Mouse (Mus musculus): ENCODE data around the gene 1700037C18Rik. TPM values are rescaled to one million over a fixed set of nuclear protein-coding genes. Genes with fewer than 3 reads are reported as not detected.
"Not testable (repeated sequence)": the region's sequence is repeated elsewhere in the genome, so short reads cannot be mapped to it uniquely, and the experiment has no call there.

1700037C18Rik gene
- polyA plus RNA-seq, 1 experiment: 8.3 TPM

DNA sequence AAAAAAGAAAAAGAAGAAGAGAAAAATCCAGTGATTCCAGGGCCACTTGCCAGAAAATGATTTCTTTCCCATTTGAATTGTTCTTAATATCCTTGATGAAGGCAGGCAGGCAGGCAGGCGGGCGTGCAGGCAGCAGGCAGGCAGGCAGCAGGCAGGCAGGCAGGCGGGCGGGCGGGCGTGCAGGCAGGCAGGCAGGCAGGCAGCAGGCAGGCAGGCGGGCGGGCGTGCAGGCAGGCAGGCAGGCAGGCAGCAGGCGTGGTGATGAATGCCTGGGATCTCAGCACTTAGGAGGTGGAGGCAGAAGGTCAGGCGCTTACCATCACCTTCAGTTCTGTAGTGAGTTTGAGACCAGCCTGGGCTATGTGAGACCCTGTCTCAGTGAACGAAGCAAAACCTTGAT is 55.9 kb downstream of the 1700037C18Rik start:
- Histone ChIP-seq H3K4me3 (ENCODE audit: extremely low read depth, insufficient read depth, insufficient read length) (no peak overlapping the region), H3K36me3 (ENCODE audit: control insufficient read depth, insufficient read depth, low read length) (no peaks in the 10 kb centered on the region), H3K27me3 (ENCODE audit: control insufficient read depth, insufficient read depth, low read length) (no peaks in the 10 kb centered on the region), H3K27ac (ENCODE audit: insufficient read depth, low read length) (no peak overlapping the region), H3K4me1 (ENCODE audit: control insufficient read depth, insufficient read depth, insufficient read length) (no peaks in the 10 kb centered on the region)
- DNase-seq (ENCODE audit: low read depth in 1 of 2, low spot score in 2 of 2): no peak
- 91% methylated on average over 12 of the region's 12 CpGs for WGBS
- TF ChIP-seq POLR2A (IDR thresholded peaks at IDR 0.05; ENCODE audit: low read depth, low read length) (no peak), CTCF (IDR thresholded peaks at IDR 0.05; ENCODE audit: extremely low read depth, insufficient read depth, insufficient read length, insufficient replicate concordance) (no peak)

DNA sequence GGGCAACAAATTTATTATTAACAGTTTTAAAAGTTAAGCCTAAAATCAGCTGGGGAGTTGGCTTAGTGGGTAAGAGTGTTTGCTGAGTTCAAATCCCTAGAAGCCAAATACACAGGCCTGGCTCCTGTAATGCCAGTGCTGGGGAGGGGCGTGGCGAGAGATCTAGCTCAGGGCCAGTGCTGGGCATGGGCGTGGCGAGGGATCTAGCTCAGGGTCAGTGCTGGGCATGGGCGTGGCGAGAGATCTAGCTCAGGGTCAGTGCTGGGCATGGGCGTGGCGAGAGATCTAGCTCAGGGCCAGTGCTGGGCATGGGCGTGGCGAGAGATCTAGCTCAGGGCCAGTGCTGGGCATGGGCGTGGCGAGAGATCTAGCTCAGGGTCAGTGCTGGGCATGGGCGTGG is 57.2 kb downstream of the 1700037C18Rik start:
- not testable (repeated sequence) for H3K4me1 ChIP-seq (ENCODE audit: control insufficient read depth, insufficient read depth, insufficient read length); DNase-seq (ENCODE audit: low read depth in 1 of 2, low spot score in 2 of 2); H3K4me3 ChIP-seq (ENCODE audit: extremely low read depth, insufficient read depth, insufficient read length); H3K36me3 ChIP-seq (ENCODE audit: control insufficient read depth, insufficient read depth, low read length); H3K27ac ChIP-seq (ENCODE audit: insufficient read depth, low read length); H3K27me3 ChIP-seq (ENCODE audit: control insufficient read depth, insufficient read depth, low read length)
- WGBS: 89% methylated on average over 13 of the region's 13 CpGs

DNA sequence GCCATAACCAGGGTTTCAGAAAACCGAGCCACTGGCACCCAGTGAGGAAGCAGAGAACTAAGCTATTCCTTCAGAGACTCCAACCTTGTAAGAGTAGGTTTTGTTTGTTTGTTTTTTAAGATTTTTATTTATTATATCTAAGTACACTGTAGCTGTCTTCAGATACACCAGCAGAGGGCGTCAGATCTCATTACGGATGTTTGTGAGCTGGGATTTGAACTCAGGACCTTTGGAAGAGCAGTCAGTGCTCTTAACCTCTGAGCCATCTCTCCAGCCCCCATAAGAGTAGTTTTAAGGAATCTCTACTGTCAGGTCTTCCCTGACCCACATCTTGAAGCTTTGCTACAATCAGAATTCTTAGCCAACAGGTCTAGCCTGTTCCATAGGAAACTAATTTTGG is 60.1 kb downstream of the 1700037C18Rik start:
- 82% methylated on average over 3 of the region's 3 CpGs for WGBS
- Histone ChIP-seq H3K4me1 (ENCODE audit: control insufficient read depth, insufficient read depth, insufficient read length) (no peaks in the 10 kb centered on the region), H3K27ac (ENCODE audit: insufficient read depth, low read length) (no peak overlapping the region), H3K4me3 (ENCODE audit: extremely low read depth, insufficient read depth, insufficient read length) (no peak overlapping the region), H3K36me3 (ENCODE audit: control insufficient read depth, insufficient read depth, low read length) (no peaks in the 10 kb centered on the region), H3K27me3 (ENCODE audit: control insufficient read depth, insufficient read depth, low read length) (no peaks in the 10 kb centered on the region)
- no peak for DNase-seq (ENCODE audit: low read depth in 1 of 2, low spot score in 2 of 2)
- no peak for TF ChIP-seq POLR2A (IDR thresholded peaks at IDR 0.05; ENCODE audit: low read depth, low read length)
- no peak for TF ChIP-seq CTCF (IDR thresholded peaks at IDR 0.05; ENCODE audit: extremely low read depth, insufficient read depth, insufficient read length, insufficient replicate concordance)

DNA sequence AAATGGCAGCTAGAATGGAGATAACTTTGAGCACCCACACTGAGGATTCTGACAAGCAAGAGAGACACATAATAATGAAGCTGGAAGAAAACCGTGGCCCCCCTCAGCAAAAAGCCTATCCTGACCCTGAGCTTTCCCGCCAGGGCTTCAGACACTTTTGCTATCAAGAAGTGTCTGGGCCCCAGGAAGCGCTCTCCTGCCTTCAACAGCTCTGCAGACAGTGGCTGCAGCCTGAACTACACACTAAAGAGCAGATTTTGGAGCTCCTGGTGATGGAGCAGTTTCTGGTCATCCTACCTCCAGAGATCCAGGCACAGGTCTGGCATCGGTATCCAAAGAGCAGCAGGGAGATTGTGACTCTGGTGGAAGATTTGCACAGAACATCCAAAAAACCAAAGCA is 60.6 kb downstream of the 1700037C18Rik start:
- H3K27me3 ChIP-seq (ENCODE audit: control insufficient read depth, insufficient read depth, low read length): no peaks in the 10 kb centered on the region
- no peak overlapping the region for H3K27ac ChIP-seq (ENCODE audit: insufficient read depth, low read length)
- no peaks in the 10 kb centered on the region for H3K4me1 ChIP-seq (ENCODE audit: control insufficient read depth, insufficient read depth, insufficient read length)
- H3K36me3 ChIP-seq (ENCODE audit: control insufficient read depth, insufficient read depth, low read length): no peaks in the 10 kb centered on the region
- no peak overlapping the region for H3K4me3 ChIP-seq (ENCODE audit: extremely low read depth, insufficient read depth, insufficient read length)
- 80% methylated on average over 4 of the region's 4 CpGs for WGBS
- no peak for DNase-seq (ENCODE audit: low read depth in 1 of 2, low spot score in 2 of 2)
- TF ChIP-seq POLR2A (IDR thresholded peaks at IDR 0.05; ENCODE audit: low read depth, low read length) (no peak), CTCF (IDR thresholded peaks at IDR 0.05; ENCODE audit: extremely low read depth, insufficient read depth, insufficient read length, insufficient replicate concordance) (no peak)

DNA sequence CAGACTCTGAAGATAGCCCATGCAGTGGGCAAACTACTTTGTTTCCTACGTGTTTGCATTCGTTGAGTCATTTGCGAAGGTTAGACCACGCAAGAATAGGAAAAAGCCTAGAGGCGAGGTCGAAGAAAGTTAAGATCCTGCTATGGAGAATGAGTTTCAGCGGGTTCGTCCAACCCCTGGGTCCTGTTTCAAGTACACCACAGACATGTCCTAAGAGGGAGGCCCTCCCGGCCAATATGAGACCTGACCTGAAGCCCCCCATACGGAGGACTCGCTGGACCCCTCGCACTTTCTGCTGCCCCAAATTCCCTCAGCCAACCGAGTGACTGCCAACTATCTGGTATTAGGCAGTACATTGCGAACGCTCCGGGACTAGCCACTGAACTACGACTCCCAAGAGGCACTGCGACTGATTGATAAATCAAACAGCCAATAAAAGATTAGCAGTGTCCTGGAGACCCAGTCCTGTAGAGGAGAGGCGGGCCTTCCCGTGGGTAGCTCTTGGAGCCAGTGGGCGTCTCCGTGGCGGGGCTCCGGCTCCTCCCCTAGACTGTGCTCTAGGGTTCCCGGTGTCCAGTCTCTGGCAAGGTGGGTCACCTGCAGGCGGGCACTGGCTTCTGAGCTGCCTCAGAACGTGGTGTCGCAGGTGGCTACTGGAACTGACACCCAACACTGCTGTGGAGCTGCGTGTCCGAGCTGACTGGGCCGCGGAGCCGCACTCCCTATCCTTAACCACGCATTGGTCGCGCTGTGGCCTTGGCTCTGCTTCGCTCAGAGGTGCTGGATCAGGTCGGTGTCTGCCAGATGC is 61.6 kb downstream of the 1700037C18Rik start, which contains the start of gene Zfp174:
Gene Zfp174 (plus strand): TSS at position 558 of the 808 bp plus-strand sequence.
- no peak; the same call in 1 of the 2 replicates for TF ChIP-seq POLR2A (IDR thresholded peaks at IDR 0.05; ENCODE audit: low read depth, low read length)
- no peak for TF ChIP-seq CTCF (IDR thresholded peaks at IDR 0.05; ENCODE audit: extremely low read depth, insufficient read depth, insufficient read length, insufficient replicate concordance)
- peak; percentile 89 to 90 for DNase-seq (ENCODE audit: low read depth in 1 of 2, low spot score in 2 of 2)
- Histone ChIP-seq H3K4me3 (ENCODE audit: extremely low read depth, insufficient read depth, insufficient read length) (peak within 1 kb of the TSS; percentile 65), H3K4me1 (ENCODE audit: control insufficient read depth, insufficient read depth, insufficient read length) (no peaks in the 10 kb centered on the region), H3K27me3 (ENCODE audit: control insufficient read depth, insufficient read depth, low read length) (no peaks in the 10 kb centered on the region), H3K36me3 (ENCODE audit: control insufficient read depth, insufficient read depth, low read length) (no peaks in the 10 kb centered on the region), H3K27ac (ENCODE audit: insufficient read depth, low read length) (no peak within 1 kb of the TSS)
- WGBS: 4% methylated on average over 38 of the region's 38 CpGs

Other genes with a start within 250 kb of the 1700037C18Rik start
- 2.9 and 3.2 TPM in 2 replicates for gene Mefv, start 190.6 kb downstream of the 1700037C18Rik start, polyA plus RNA-seq (2012; rRNA removed)
- gene Zfp263, start 164.6 kb downstream of the 1700037C18Rik start, polyA plus RNA-seq (2012; rRNA removed): 8.9 and 10.5 TPM in 2 replicates
- not detected in 2 replicates for gene Olfr15, start 77.8 kb downstream of the 1700037C18Rik start, polyA plus RNA-seq (2012; rRNA removed)
- gene Zfp174, start 61.4 kb downstream of the 1700037C18Rik start, polyA plus RNA-seq (2012; rRNA removed): 0.49 and 0.65 TPM in 2 replicates
- gene Naa60, start 36.3 kb downstream of the 1700037C18Rik start, polyA plus RNA-seq (2012; rRNA removed): 63.8 and 73.2 TPM in 2 replicates
- 3.1 and 3.5 TPM in 2 replicates for gene Zfp597, start 24.1 kb downstream of the 1700037C18Rik start, polyA plus RNA-seq (2012; rRNA removed)
- gene Gm20695, start 24.0 kb downstream of the 1700037C18Rik start, polyA plus RNA-seq (2012; rRNA removed): not detected in 2 replicates
- gene Cluap1, start 112 bp upstream of the 1700037C18Rik start, polyA plus RNA-seq (2012; rRNA removed): 9.4 and 9.5 TPM in 2 replicates
- 34.6 and 52.0 TPM in 2 replicates for gene Nlrc3, start 67.9 kb upstream of the 1700037C18Rik start, polyA plus RNA-seq (2012; rRNA removed)
- 26.5 and 29.6 TPM in 2 replicates for gene Slx4, start 95.1 kb upstream of the 1700037C18Rik start, polyA plus RNA-seq (2012; rRNA removed)
- 0.14 and 0.37 TPM in 2 replicates for gene Dnase1, start 128.3 kb upstream of the 1700037C18Rik start, polyA plus RNA-seq (2012; rRNA removed)
- gene Trap1, start 169.1 kb upstream of the 1700037C18Rik start, polyA plus RNA-seq (2012; rRNA removed): 47.9 and 53.8 TPM in 2 replicates